Mouse (Mus musculus) cerebellum, adult 2 months (tissue): ENCODE results near the gene Tfap2e.

Experiments used
- CTCF ChIP-seq: fragments of 200-500 bp; IDR thresholded peaks from 2 replicates; pipeline ENCODE4 v1.5.1; 2011; ENCODE audit warnings: low read depth, mild to moderate bottlenecking, control low read depth, low read length, moderate library complexity, borderline replicate concordance; ENCODE audit not compliant: insufficient read depth
- POLR2A ChIP-seq: fragments of 200-500 bp; IDR thresholded peaks from 2 replicates; pipeline ENCODE4 v1.6.1; 2011; ENCODE audit warnings: low read length, control low read depth, borderline replicate concordance; ENCODE audit not compliant: insufficient read depth

- TF ChIP-seq CTCF (no peak), POLR2A (no peak)
Measured at GRCm38 (mm10) chr4:126754231-126754611, 18.2 kb upstream of the Tfap2e start.
